Mouse (Mus musculus): ENCODE measurements around the gene Dpf3.
A peak's percentile ranks its signal among the peaks of the same experiment; 100 is the strongest.

Gene Dpf3

DNA sequence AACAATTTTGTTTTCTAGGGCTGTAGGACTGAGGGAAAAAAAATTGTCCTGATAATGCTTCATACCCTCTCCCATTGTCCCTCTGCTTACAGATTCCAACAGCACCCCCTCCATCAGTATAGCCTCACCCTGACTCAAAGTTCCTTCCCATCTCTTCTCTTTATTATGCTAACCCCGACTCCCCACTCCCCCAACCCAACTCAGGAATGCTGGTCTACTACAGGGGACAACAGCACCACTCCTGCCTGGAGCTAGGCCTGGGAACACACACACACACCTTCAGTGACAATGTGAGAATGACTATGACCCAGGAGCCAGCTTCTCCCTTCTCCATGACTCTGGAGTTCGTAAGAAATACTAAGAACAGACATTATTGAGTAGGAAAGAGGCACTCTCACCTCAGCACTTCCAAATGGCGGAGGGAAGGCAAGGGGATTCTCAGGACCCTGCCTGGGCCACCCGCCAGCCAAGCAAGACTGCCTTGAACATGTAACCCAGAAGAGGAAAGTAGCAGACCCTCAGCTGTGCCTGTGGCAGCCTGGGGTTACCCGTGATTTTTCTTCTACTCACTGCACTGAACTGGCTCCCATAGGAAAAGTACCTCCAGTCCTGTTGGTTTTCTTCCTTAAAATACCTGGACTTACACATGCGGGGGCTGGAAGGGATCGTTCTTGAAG is 276.2 kb downstream of the Dpf3 start:
- DNase-seq (ENCODE audit: low spot score): no peak

DNA sequence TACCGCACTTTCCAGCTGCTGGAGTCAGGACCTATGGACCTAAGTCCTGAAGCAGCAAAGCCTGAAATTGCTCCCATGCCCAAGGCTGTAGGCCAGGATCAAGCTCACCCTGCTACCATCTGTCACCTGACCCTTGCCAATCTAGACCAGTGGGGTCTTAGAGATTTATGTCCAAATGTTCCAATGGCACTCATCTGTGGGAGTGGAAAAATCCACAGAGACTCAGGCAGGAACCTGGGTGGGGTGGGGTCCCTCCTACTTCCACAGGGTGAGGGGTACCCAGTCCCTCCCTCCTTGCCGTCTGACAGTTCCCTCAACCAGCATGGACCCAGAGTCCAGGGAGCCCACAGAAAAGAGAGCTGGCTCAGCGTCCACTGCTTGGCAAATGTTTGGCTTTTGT is 276.8 kb downstream of the Dpf3 start:
- DNase-seq (ENCODE audit: low spot score): no peak

DNA sequence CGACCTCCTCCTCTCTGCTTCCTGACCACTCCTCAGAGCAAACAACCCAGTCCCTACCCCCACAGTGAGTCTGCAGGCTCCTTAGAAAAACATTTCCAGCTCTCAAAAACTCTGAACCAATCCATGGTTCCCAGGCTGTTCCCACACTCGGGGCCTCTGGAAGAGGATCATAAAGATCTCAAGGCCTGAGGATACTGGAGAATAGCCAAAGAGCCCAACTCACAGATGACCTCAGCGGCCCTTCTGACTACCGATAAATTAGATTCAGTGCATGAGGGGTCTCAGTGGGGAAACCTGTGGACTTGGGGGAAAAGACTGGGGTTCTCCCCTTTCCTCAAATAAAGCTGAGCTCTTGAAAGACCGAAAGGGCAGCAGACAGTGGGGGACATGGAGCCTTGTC is 277.2 kb downstream of the Dpf3 start:
- no peak for DNase-seq (ENCODE audit: low spot score)

DNA sequence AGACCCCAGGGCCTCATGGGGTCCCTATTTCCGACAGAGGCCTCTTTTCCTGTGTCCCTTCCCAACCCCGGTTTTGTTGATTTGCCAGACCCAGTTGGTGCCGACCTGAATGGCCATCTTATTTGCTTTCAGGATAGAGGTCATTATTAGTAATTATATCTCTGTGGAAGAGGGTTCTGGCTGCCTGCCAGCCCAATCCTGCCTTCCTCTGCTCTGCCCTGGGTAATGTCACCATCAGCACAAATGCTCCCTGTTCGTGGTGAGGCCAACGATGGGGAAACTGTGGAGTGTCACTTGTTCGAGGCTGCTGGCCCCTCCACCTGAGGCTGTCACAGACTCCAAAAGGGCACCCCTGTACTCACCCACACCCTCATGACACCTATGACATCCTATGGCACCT is 278.1 kb downstream of the Dpf3 start:
- DNase-seq (ENCODE audit: low spot score): no peak

DNA sequence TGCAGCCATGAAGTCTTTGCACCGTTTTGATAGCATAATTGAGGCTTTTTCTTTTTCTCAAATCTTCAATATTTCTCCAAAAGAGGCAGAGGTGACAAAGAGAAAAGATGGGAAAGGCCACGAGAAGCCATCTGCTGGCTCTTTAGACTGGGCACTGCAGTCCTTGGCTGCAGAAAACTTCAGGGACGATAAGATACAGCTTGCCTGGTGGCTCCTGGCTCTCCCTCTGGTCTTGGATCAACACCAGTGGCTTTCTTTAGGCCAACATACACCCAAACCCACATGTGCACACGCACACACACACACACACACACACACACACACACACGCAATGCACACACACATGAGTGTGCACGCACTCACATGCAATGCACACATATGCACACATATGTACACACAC is 278.7 kb downstream of the Dpf3 start:
- DNase-seq (ENCODE audit: low spot score): no peak

DNA sequence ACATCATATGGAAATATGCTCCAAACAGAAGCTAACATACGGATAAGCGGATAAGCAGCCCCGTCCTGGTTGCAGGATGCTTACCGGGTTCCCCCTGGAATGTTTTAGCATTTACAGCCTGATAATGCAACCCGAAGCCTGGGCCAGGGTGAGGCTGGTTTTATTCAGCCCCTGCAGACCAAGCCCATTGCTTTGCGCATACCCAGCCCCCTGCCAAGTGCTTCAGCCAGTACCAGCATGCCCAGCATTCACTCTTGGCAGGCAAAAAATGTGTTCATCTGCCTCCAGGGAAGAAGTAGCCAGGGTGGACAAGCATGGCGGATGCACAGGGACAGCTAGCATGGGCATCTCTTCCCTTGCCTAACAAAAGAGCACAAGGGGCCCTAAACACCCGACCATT is 279.5 kb downstream of the Dpf3 start:
- DNase-seq (ENCODE audit: low spot score): peak; percentile 13

DNA sequence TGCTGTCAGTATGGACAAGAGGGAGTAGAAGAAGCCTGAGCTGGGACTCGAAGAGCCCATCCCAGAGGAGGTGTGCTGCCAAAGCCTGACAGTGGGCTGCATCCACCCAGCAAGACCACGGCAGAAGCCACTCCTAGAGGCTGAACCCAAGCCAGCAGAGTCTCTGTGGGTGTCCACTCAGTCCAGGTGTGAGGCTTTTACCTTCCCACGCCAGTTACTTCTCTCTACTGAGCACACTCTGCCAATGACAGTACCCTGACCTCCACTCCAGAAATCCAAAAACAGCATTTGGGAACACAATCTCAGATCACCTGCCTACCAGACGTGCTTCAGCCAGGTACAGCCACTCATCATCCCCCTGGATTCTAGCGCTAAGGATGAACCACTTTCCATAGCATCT is 280.0 kb downstream of the Dpf3 start:
- no peak for DNase-seq (ENCODE audit: low spot score)

DNA sequence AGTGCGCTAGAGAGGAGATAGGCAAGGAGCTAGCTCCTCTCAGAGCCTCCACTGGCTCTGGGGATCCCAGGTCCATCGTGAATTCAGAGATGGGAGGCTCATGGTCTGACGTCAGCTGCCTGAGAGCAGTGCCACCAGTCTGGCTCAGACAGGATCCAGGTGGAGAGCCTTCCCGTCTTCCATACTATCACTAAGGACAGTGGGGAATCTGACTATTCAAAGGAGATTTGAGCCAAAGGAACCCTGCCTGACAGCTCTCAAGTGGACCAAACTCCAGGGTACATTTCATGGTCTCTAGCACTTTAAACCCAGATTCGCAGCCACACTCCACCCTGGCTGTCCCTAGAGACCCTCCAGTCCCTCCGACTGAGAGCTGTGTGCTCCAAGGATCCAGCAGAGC is 280.6 kb downstream of the Dpf3 start:
- DNase-seq (ENCODE audit: low spot score): no peak

DNA sequence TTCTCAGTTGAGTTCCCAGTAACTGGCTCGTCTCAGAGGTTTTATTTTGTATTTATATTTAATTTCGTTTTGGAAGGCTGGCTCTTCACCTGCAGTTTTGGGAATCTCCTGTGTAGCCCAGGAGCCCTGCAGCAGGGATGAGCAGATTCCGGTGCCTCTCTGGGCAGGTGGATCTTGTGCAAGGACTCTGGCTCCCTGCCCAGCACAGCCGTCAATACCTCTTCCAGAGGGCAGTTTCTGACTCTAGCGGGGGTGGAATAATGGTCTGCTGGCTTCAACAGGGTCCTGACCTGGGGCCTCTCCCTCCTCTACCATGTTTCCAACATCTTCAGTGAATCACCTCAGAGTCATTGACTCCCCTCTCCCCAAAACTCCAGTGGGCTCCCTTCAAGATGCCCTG is 283.2 kb downstream of the Dpf3 start:
- no peak for DNase-seq (ENCODE audit: low spot score)

DNA sequence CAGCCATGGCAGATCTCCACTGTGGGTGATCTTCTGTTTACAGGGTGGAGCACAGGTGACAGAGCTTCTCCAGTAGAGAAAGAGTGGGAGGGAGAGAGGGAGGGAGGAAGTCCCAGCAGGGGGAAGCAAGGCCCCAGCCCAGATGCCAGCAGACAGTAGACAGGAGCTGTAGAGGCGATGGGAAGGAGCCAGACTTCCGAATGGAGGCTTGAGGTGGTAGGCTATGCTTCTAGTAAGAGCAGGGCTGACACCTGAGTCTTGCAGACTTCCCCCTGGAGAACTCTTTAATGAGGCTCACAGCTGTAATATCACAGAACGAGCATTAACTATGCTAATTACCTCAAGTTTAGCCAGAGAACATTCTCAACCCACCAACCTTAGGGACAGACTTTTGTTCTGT is 285.8 kb downstream of the Dpf3 start:
- no peak for DNase-seq (ENCODE audit: low spot score)

DNA sequence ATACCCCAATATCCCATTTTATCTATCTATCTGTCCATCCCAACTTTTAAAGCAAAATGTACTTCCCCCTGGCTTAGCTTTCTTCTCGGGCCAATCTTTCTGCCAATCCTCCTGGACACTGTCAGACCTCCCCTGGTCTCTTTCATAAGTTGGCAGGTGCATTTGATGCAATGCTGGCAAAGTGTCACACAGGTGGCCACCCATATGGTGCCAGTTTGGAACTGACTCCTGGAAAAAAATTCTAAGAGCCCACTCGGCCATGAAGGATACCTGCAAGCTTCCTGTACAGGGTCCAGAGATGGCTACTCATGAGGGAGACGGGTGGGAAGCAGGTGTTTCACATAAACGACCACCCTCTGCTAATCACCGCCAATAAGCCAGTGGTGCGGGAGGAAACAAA is 307.0 kb downstream of the Dpf3 start:
- no peak for DNase-seq (ENCODE audit: low spot score)

DNA sequence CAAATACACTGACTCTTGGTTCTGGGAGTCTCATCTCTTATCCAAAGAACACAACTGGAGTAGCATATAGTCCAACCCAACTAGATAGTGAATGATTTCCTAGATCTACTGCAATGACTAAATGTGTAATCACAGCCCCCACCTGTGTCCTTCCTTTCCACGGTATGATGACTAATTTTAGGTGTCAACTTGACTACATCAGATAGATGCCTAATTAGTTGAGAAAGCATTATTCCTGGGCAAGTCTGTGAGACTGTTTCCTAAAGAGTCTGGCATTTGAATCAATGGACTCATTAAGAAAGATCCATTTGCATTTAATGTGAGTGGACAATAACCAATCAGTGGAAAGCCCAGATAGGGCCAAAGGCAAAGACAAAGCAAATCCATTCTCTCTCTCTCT is 307.7 kb downstream of the Dpf3 start:
- no peak for DNase-seq (ENCODE audit: low spot score)

DNA sequence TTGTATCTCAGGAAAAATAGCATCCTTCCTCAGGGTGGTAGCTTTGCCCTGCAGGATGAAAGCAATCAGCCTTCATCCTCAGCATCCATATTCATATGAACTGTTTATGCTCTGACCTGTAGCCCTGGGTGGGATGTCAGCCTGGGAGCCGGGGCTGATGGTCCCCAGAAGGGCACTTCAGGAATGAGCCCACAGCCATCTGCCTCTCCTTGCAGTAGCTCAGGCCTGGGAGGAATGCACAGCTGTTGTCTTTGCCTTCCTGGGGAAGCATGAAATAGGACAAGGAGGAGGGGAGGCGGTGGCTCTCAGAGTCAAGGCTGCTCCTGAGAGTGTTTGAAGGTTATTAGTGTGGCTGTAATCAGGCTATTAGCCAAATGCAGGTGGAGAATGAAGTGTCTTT is 308.7 kb downstream of the Dpf3 start:
- no peak for DNase-seq (ENCODE audit: low spot score)

DNA sequence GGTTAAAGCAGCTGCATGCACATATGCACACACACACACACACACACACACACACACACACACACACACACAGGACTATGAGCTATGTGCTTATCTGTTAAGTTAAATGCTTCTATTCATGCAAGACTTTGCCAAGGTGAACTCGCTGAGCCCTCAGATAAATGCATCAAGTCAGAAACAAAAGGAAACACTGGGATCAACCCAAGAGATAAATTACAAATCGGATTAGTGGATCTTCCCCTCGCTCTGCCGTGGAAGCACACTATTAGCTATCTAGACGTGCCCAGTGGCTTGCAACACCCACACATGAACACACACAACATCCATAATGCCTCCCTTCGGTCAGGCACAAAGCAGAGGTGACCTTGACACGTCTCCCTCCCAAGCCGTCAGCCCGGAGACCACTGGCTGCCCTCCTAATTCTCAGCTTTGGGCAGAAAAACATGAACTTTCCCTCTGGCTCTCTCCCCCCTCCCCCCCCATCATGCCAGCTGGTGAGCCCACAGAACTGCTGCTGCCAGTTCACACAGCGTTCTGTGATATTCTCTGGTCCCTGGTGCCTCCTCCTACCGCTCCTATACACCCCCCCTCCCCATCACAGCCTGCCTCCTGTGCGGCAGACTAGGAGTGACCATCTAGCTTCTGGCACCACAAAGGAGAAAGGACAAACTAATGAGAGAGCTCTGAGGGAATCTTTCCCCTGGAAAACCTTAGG is 317.9 kb downstream of the Dpf3 start:
- DNase-seq (ENCODE audit: low spot score): peak; percentile 60

DNA sequence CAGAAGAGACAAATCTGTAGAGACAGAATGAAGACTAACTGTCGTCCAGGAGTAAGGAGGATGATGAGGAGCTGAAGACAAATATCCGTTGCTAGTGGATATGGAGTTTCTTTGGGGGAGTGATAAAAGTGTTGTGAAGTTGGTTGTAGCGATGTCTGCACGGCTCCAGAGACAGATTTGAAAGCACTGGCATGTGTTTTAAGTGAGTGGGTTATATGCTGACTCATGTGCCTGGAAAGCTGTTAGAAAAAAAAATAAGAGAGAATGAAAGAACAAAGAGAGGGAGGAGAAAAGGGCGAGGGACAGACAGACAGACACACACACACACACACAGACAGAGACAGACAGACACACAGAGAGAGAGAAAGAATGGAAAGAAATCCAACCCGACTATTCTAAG is 319.2 kb downstream of the Dpf3 start:
- peak; percentile 52 for DNase-seq (ENCODE audit: low spot score)

DNA sequence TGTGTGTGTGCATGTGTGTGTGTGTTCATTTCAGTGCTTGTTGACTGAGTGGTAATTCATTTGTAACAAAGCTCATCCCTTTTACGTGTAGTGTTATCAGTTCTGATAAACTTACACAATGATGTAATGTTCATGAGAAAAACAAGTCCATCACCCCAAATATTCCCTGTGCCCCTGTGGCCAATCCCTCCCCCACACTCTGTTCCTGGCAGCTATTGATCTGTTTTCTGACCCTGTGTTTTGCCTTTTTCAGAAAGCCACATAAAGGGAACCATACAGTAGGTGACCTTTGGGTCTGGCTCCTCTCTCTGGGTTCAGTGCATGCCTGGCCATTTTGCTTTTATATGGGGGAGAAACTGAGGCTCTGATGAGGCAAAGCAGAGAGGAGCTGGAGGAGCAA is 322.5 kb downstream of the Dpf3 start:
- no peak for DNase-seq (ENCODE audit: low spot score)

Measured in layer of hippocampus, adult 11-12 months (tissue).